Mouse (Mus musculus) limb, embryonic 12.5 days (tissue): ENCODE measurements around the gene Chd2. TPM values are rescaled to one million over a fixed set of nuclear protein-coding genes. Genes with fewer than 3 reads are reported as not detected.

Experiments used
- ATAC-seq: fragments of 200-750 bp; cut with Nextera tagmentation; 2 replicates; pipeline ENCODE4 v1.8.0; 2017; ENCODE audit warnings: low read depth, moderate TSS enrichment; ENCODE audit not compliant: insufficient number of reproducible peaks, insufficient read depth, low FRiP score, low TSS enrichment
- H3K27ac ChIP-seq: fragments of 300-500 bp; sonication (generic); 2 replicates; pipeline ENCODE4 v1.5.1; 2016; ENCODE audit warnings: mild to moderate bottlenecking, moderate library complexity
- H3K27me3 ChIP-seq: fragments of 300-500 bp; sonication (generic); 2 replicates; pipeline ENCODE4 v1.6.1; 2016; ENCODE audit warnings: mild to moderate bottlenecking, moderate library complexity
- H3K36me3 ChIP-seq: fragments of 300-500 bp; sonication (generic); 2 replicates; pipeline ENCODE4 v1.6.1; 2016; ENCODE audit warnings: mild to moderate bottlenecking, moderate library complexity
- H3K4me1 ChIP-seq: fragments of 300-500 bp; sonication (generic); replicated peaks from 2 replicates; pipeline ENCODE4 v1.6.1; 2016
- H3K4me2 ChIP-seq: fragments of 300-500 bp; sonication (generic); 2 replicates; pipeline ENCODE4 v1.6.1; 2016; ENCODE audit warnings: mild to moderate bottlenecking, moderate library complexity
- H3K4me3 ChIP-seq: fragments of 300-500 bp; sonication (generic); replicated peaks from 2 replicates; pipeline ENCODE4 v1.5.1; 2016; ENCODE audit warnings: mild to moderate bottlenecking
- H3K9ac ChIP-seq: fragments of 300-500 bp; sonication (generic); replicated peaks from 2 replicates; pipeline ENCODE4 v1.6.1; 2016; ENCODE audit warnings: mild to moderate bottlenecking, moderate library complexity
- H3K9me3 ChIP-seq: fragments of 300-500 bp; sonication (generic); 2 replicates; pipeline ENCODE4 v1.6.1; 2016; ENCODE audit warnings: mild to moderate bottlenecking, moderate library complexity
- WGBS: fragments of 180-500 bp; shearing (Covaris S2); methylation state at CpG from one replicate; pipeline ENCODE4 v1.1.7; 2016; 5-methylcytosine and 5-hydroxymethylcytosine counted together
- polyA plus RNA-seq: library from polyadenylated mRNA; unstranded; fragments of >200 nt; fragmentation: Nextera tagmentation; extraction: Ambion mirVana; gene quantifications from 2 replicates; pipeline ENCODE4 v1.2.1, GENCODE M21; 2016

The Chd2 gene
- polyA plus RNA-seq, 1 experiment from 2014 or later = 70.3 TPM

DNA sequence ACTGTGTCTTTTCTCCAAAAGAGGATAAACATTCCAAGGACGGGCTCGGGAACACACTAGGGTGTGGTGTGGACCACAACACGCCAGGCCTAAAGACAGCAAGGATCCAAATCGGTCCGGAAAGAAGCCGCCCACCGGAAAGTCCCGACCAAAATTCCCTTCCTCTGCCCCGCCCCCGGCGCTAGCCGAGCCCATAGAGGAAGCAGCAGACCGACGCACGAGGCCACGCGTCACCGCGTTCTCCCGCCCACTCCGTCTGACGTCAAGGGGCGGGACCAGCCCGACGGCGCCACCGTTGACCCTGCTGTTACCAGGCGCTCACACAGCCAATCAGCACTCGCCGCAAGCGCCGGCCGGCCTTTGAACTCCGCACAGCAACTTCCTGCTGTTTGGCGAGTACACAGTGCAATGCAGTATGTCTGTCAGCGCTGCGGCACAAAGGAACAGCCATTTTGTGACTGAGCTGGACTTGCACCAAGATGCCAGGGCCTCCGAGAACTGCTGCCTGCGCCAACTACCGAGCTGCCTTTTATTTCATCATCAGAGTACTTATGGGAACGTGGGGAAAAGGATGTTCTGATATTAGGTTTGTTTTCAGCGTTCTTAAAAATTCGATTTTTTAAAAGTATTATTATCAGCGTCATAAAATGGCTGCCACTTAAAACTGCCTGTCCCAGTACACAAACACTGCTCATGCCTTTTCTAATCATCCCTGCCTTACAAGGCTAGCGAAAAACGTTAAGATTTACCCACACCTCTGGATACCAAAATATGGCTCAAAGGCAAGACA, 3.8 kb downstream of the Chd2 start:
- Histone ChIP-seq H3K9me3 (no peaks in the 10 kb centered on the region), H3K9ac (peak overlapping the region; percentile 68), H3K4me2 (peak overlapping the region; percentile 55), H3K36me3 (peaks cover 21% of the 10 kb centered on the region), H3K4me1 (peaks cover 34% of the 10 kb centered on the region), H3K4me3 (peak overlapping the region; percentile 45), H3K27ac (peak overlapping the region; percentile 96), H3K27me3 (no peaks in the 10 kb centered on the region)
- under 1% methylated on average over 46 of the region's 46 CpGs for WGBS
- peak; percentile 99 for ATAC-seq

DNA sequence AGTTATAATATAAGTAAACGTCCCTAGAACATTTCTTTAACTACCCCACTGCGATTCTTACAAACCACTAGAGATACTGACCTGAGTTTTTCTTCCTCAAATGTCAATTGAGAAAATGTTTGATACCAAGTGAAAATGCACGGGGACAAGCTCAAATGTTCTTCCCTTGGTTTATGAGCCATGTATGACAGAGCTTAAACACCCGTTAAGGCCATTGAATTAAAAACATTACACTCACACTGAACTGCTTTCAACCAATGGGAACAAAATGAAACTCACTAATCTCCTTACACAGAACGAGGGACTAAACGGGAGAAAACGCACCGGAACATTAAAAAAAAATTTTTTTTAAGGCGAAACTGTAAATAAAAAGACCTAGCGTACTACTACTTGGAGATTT, 4.4 kb downstream of the Chd2 start:
- Histone ChIP-seq H3K36me3 (peaks cover 18% of the 10 kb centered on the region), H3K4me1 (peaks cover 36% of the 10 kb centered on the region), H3K27ac (peak overlapping the region; percentile 96), H3K27me3 (no peaks in the 10 kb centered on the region), H3K4me3 (peak overlapping the region; percentile 45), H3K9ac (peak overlapping the region; percentile 65), H3K9me3 (no peaks in the 10 kb centered on the region), H3K4me2 (peak overlapping the region; percentile 55)
- WGBS = 20% methylated on average over 10 of the region's 10 CpGs
- ATAC-seq = no peak

DNA sequence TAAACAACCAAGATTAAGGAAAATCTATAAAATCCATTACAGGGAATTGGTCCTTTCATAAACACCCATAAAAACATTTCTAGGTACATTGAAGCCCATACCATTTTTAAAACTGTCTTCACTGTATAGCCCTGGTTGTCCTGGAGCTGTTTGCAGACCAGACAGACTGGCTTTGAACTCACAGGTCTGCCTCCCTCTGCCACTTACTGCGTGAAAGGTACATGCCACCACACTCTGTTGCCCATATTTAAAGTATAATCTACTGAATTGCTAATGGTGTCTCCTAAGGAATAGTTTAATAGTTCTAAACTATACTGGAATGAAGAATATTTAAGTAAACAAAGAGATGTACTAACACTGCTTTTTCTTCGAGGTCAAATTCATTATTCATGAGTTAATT, 5.1 kb downstream of the Chd2 start:
- Histone ChIP-seq H3K27ac (no peak overlapping the region), H3K4me3 (peak overlapping the region; percentile 45; the same call in 1 of the 2 replicates), H3K9me3 (no peaks in the 10 kb centered on the region), H3K9ac (peak overlapping the region; percentile 40; the same call in 1 of the 2 replicates), H3K4me1 (peaks cover 36% of the 10 kb centered on the region), H3K4me2 (peak overlapping the region; percentile 55), H3K36me3 (peaks cover 20% of the 10 kb centered on the region), H3K27me3 (no peaks in the 10 kb centered on the region)
- WGBS = 84% methylated on average over 2 of the region's 2 CpGs
- ATAC-seq = no peak

DNA sequence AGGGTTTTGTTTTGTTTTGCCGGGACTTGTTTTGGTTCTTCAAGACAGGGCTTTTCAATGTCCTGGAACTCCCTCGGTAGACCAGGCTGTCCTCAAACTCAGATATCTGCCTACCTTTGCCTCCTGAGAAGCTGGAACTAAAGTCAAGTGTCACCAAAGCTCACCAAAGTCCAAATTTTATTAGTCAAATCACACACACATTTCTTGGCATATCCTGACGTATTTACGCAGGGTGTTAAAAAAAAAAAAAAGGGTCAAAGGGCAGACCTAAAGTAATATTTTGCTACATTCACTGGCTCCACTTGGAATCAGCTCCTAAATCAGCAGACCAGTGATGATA, 5.8 kb downstream of the Chd2 start:
- Histone ChIP-seq H3K4me1 (peaks cover 42% of the 10 kb centered on the region), H3K27me3 (no peaks in the 10 kb centered on the region), H3K4me3 (no peak overlapping the region), H3K27ac (0 out of 2 replicates have a peak overlapping the region, but pooled peaks have one; percentile 1), H3K9ac (no peak overlapping the region), H3K9me3 (no peaks in the 10 kb centered on the region), H3K4me2 (no peak overlapping the region), H3K36me3 (peaks cover 20% of the 10 kb centered on the region)
- WGBS = 70% methylated on average over 4 of the region's 4 CpGs
- no peak for ATAC-seq

DNA sequence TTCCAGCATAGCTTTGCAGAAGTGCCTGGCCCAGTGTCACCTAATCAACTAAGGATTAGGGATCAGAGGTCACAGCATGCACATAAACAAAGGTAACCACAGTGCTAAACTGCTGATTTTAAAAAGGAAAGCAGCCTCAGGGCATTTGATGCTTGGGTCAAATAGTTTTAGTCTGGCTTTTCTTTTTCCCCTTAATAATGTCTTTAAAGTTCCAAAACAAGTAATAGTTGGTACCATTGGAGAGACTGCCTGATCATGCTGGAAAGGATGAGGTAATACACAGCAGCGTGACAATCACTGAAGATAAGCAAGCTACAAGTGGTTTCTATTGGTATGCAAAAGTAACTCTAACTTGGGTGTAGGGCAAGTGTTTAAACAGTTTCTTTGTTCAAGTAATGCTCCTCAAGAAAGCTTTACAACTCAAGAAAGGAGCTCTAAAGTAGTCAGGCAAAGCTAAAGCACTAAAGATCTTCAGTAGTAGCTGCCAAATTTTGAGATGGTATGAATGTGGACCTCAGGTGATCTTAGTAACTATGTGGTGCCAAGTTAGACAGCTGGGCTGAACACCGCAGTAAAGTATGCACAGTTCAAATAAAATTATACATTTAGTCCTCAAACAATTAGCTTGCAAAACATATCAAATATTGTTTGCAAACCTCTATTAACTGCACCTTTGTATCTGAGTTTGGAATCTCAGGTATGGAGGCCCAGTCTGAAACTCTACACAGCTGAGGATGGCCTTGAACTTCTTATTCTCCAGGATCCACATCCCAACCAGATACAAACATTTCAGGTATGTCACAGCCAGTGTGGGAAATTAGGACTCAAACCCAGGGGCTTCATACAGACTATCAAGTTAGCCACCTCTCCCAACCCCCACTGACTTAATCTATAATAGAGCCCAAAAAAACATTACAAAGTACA, 6.4 kb downstream of the Chd2 start:
- H3K4me3 ChIP-seq = no peak overlapping the region
- ATAC-seq = no peak
- no peaks in the 10 kb centered on the region for H3K27me3 ChIP-seq
- H3K4me2 ChIP-seq = no peak overlapping the region
- H3K27ac ChIP-seq = 0 out of 2 replicates have a peak overlapping the region, but pooled peaks have one; percentile 35
- H3K9me3 ChIP-seq = no peaks in the 10 kb centered on the region
- peaks cover 20% of the 10 kb centered on the region for H3K36me3 ChIP-seq
- H3K4me1 ChIP-seq = peaks cover 42% of the 10 kb centered on the region
- H3K9ac ChIP-seq = no peak overlapping the region
- 86% methylated on average over 2 of the region's 2 CpGs for WGBS

DNA sequence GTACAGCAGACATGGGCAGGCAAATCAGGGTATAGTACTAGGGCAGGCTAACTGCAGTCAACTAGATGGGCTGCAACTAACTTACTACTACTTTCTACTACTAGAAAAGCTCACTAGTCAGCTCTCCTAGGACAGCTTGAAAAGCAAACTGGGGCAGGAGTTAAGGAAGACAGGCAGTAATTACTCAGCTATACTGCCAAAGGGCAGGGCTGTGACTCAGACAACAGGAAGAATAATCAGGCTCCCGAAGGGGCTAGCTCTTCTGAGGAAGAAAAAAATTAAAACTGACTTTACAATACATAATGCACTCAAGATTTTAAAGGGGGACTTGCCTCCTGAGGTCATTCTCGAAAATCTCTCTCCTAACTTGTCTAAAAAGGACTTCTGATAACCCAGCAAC, 8.2 kb downstream of the Chd2 start:
- no peaks in the 10 kb centered on the region for H3K27me3 ChIP-seq
- peaks cover 42% of the 10 kb centered on the region for H3K4me1 ChIP-seq
- H3K4me2 ChIP-seq = 0 out of 2 replicates have a peak overlapping the region, but pooled peaks have one; percentile 2
- H3K27ac ChIP-seq = peak overlapping the region; percentile 68
- no peak overlapping the region for H3K4me3 ChIP-seq
- peaks cover 29% of the 10 kb centered on the region for H3K36me3 ChIP-seq
- WGBS = 63% methylated on average over 2 of the region's 2 CpGs
- H3K9me3 ChIP-seq = no peaks in the 10 kb centered on the region
- no peak overlapping the region for H3K9ac ChIP-seq
- no peak for ATAC-seq

DNA sequence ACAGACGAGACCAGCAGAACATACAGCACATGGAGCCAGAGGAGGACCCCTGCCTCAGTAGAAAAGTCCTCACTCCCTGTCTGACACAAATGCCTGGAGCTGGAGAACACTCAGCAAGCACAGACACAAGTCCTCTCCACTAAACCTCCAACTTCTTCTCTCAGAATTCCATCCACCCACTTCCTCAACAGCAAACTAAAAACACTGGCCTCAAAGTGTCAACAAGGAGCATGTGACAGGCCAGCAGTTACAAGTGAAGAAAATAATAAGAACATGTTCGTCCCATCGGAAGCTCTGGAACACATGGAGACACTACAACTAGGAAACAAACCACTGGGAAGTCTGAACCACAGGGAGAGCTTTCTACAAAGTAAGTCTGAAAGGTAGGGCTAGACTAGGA, 8.7 kb downstream of the Chd2 start:
- 55% methylated on average over 3 of the region's 3 CpGs for WGBS
- H3K27me3 ChIP-seq = no peaks in the 10 kb centered on the region
- no peak overlapping the region for H3K9ac ChIP-seq
- H3K4me3 ChIP-seq = no peak overlapping the region
- no peaks in the 10 kb centered on the region for H3K9me3 ChIP-seq
- H3K4me2 ChIP-seq = 0 out of 2 replicates have a peak overlapping the region, but pooled peaks have one; percentile 2
- peaks cover 42% of the 10 kb centered on the region for H3K4me1 ChIP-seq
- ATAC-seq = no peak
- peaks cover 29% of the 10 kb centered on the region for H3K36me3 ChIP-seq
- peak overlapping the region; percentile 68 for H3K27ac ChIP-seq

DNA sequence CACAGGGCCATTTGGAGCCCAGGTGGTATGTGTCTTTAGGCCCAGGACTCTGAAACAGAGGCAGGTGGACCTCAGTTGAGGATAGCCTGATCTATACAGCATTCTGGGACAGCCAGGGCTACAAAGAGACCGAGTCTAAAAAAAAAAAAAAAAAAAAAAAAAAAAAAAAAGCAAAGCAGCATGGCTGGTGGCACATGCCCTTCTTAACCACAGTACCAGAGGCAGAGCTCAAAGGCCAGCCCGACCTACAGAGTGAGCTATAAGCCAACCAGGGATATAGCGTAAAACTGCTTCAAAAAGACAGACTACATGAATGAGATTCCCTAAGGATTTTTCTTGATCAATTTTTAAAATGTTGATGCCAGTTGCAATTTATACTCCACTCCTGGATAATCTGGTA, 9.5 kb downstream of the Chd2 start:
- no peaks in the 10 kb centered on the region for H3K9me3 ChIP-seq
- peaks cover 41% of the 10 kb centered on the region for H3K4me1 ChIP-seq
- H3K27ac ChIP-seq = no peak overlapping the region
- no peak overlapping the region for H3K9ac ChIP-seq
- peaks cover 29% of the 10 kb centered on the region for H3K36me3 ChIP-seq
- no peaks in the 10 kb centered on the region for H3K27me3 ChIP-seq
- no peak overlapping the region for H3K4me3 ChIP-seq
- H3K4me2 ChIP-seq = no peak overlapping the region
- 87% methylated on average over 3 of the region's 3 CpGs for WGBS
- ATAC-seq = no peak

DNA sequence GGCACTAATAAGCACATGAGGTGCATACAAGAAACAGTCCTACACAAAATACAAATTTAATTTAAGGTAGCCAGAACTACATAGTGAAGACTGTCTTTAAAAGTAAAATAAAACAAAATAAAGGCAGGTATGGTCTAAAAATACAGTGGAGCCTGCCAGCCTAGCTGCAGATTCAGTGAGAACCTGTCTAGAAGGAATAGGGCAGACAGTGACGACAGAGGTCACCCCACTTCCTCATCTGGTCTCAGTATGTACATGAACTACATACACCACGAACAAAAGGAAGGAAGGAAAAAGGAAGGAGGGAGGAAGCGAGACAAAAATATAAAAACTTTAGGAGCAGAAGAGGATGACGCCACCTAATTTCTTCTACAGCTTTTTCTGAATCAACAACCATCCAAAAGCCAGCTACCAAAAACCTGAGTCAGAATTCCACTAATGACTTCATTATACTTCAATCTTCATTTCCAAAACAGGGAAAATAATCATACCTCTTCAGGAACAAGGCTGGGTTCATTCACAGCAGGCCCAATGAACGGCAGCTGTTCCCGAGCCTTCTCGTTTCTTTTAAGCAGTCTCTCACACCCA, 10.0 kb downstream of the Chd2 start:
- no peak overlapping the region for H3K4me3 ChIP-seq
- no peak overlapping the region for H3K4me2 ChIP-seq
- no peaks in the 10 kb centered on the region for H3K9me3 ChIP-seq
- WGBS = 73% methylated on average over 7 of the region's 7 CpGs
- no peaks in the 10 kb centered on the region for H3K27me3 ChIP-seq
- H3K36me3 ChIP-seq = peaks cover 29% of the 10 kb centered on the region
- no peak for ATAC-seq
- H3K4me1 ChIP-seq = peaks cover 37% of the 10 kb centered on the region
- H3K9ac ChIP-seq = no peak overlapping the region
- H3K27ac ChIP-seq = no peak overlapping the region

DNA sequence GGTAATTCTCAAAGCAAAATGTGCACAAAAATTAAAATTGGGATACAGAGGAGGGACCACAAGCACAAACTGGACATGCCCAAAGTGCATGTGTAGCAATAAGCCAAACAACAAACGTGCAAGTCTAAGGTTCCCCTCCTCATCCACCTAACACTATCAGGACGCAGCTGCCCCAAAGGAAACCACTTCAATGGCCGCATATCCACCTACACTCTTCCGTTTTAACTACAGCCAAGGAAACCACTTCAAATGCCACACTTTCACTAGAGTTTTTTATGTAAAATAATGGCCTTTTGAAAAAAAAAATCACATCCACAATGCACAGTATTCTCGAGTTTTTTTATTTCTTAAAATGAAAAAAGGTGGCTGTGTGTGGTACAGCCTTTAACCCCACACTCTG, 10.8 kb downstream of the Chd2 start:
- Histone ChIP-seq H3K4me3 (no peak overlapping the region), H3K27me3 (no peaks in the 10 kb centered on the region), H3K9me3 (no peaks in the 10 kb centered on the region), H3K27ac (0 out of 2 replicates have a peak overlapping the region, but pooled peaks have one; percentile 37), H3K4me2 (no peak overlapping the region), H3K9ac (no peak overlapping the region), H3K36me3 (peaks cover 29% of the 10 kb centered on the region), H3K4me1 (peaks cover 35% of the 10 kb centered on the region)
- 82% methylated on average over 5 of the region's 5 CpGs for WGBS
- ATAC-seq = no peak

DNA sequence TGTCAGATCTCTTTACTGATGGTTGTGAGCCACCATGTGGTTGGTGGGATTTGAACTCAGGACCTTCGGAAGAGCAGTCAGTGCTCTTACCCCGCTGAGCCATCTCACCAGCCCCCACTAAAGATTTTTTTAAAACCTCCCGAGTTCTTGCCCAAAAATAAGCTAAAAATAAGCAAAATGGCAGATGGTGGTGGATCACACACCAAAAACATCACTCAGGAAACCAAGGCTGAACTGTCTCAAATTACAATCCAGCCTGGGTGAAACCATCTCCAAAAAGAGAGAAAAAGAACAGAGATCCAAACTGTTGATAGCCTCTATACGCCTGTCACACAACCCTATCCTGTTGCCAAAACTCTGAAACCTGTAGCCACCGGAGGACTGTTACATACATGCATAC, 11.5 kb downstream of the Chd2 start:
- peaks cover 29% of the 10 kb centered on the region for H3K4me1 ChIP-seq
- H3K27me3 ChIP-seq = no peaks in the 10 kb centered on the region
- H3K4me3 ChIP-seq = no peak overlapping the region
- no peak overlapping the region for H3K4me2 ChIP-seq
- no peak overlapping the region for H3K27ac ChIP-seq
- no peak overlapping the region for H3K9ac ChIP-seq
- 94% methylated on average over 5 of the region's 5 CpGs for WGBS
- H3K9me3 ChIP-seq = no peaks in the 10 kb centered on the region
- H3K36me3 ChIP-seq = peaks cover 22% of the 10 kb centered on the region
- no peak for ATAC-seq
